Mouse (Mus musculus): ENCODE data around the gene Tdgf1. TPM values are rescaled to one million over a fixed set of nuclear protein-coding genes. Genes with fewer than 3 reads are reported as not detected.
A peak's percentile ranks its signal among the peaks of the same experiment; 100 is the strongest.

Tdgf1 gene
- not detected in 2 replicates for polyA plus RNA-seq (2014; fragmentation: Nextera tagmentation; extraction: Ambion mirVana)

DNA sequence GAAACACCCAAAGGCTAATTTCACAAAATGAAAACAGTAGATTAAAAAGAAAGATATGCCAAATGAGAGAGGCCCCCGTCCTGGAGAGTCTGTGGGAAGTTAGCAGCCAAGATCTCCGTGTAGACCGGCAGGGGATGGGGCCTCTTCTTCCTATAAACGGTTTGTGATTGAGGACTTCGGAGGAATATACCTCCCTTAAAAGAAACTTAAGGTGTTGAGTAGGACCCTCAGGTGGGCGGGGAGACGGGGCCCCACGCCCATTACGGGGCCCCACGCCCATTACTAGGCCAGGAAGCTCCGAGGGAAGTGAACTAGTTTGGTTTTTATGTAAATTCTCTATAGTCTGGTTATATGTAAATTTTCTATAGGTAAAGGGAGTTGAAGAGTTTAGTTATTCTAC lies at the start of gene Tdgf1:
Tdgf1 (minus strand) TSS at position 233 of the 400 bp plus-strand sequence.
- 14% methylated on average over 11 of the region's 11 CpGs for WGBS (ENCODE audit: insufficient replicate concordance)
- no peak within 1 kb of the TSS for H3K27ac ChIP-seq (ENCODE audit: low read depth, low read length)
- H3K36me3 ChIP-seq (ENCODE audit: control insufficient read depth, insufficient read depth, low read length), result no peaks in the 10 kb centered on the region
- peaks cover 13% of the 10 kb centered on the region for H3K27me3 ChIP-seq (ENCODE audit: control insufficient read depth, insufficient read depth, low read length)
- H3K9me3 ChIP-seq (replicated peaks; ENCODE audit: control insufficient read depth, low read length), result no peaks in the 10 kb centered on the region
- H3K4me2 ChIP-seq, result peak within 1 kb of the TSS; percentile 38
- no peak within 1 kb of the TSS for H3K9ac ChIP-seq (ENCODE audit: low read depth, low read length)
- no peak for ATAC-seq (replicated peaks; ENCODE audit: insufficient number of reproducible peaks, low FRiP score, low TSS enrichment)
- H3K4me1 ChIP-seq (ENCODE audit: control insufficient read depth, insufficient read depth, low read length), result peaks cover 19% of the 10 kb centered on the region
- no peak within 1 kb of the TSS for H3K4me3 ChIP-seq (ENCODE audit: low read depth, low read length)

DNA sequence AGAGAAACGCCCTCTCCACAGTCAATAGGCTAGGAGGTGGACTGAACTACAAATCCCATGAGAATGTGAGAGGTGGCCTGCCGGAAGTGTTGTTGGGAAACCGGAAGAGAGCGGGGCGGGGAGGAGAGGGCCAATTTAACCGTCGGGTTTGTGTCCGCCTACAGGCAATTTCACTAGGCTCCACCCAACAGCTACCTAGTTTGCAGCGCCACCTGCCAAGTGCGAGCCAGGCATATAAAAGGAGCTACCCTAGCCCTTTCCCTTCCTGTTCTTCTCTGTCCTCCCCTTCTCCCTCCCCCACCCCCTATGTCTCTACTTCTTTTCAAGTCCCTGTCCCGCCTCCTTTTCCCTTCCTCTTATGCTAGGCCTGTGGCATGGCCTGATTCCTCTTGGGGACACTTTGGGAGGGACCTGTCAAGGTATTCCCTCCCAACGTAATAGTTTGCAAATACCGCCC lies 48.8 kb upstream of the Tdgf1 start:
- H3K4me1 ChIP-seq (ENCODE audit: control insufficient read depth, insufficient read depth, low read length), result no peaks in the 10 kb centered on the region; the same call in 1 of the 2 replicates
- no peaks in the 10 kb centered on the region for H3K36me3 ChIP-seq (ENCODE audit: control insufficient read depth, insufficient read depth, low read length)
- H3K27ac ChIP-seq (ENCODE audit: low read depth, low read length), result peak overlapping the region; percentile 29; the same call in 1 of the 2 replicates
- H3K4me2 ChIP-seq, result peak overlapping the region; percentile 67
- H3K9ac ChIP-seq (ENCODE audit: low read depth, low read length), result peak overlapping the region; percentile 69
- 9% methylated on average over 13 of the region's 13 CpGs for WGBS (ENCODE audit: insufficient replicate concordance)
- H3K27me3 ChIP-seq (ENCODE audit: control insufficient read depth, insufficient read depth, low read length), result no peaks in the 10 kb centered on the region
- no peaks in the 10 kb centered on the region for H3K9me3 ChIP-seq (replicated peaks; ENCODE audit: control insufficient read depth, low read length)
- peak; percentile 81 for ATAC-seq (replicated peaks; ENCODE audit: insufficient number of reproducible peaks, low FRiP score, low TSS enrichment)
- peak overlapping the region; percentile 39 for H3K4me3 ChIP-seq (ENCODE audit: low read depth, low read length)

DNA sequence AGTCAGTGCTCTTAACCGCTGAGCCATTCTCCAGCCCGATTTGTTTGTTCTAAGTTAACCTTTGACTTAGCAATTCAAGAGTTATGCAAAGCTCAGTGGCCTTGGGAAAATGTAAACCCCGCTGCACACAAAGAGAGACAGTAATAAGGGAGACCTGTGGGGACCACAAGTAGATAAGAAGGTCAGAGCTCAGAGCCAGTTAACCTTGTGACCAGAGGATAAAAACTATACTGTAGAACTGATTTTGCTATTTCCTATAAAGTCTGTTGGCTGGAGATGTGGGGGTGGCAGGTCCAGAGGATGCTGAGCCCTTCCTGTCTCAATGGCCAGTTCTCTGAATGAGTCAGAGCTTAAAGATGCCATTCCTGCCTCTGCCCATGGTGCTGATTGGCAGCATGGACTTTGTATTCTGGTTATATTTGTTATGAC lies 47.3 kb upstream of the Tdgf1 start:
- ATAC-seq (replicated peaks; ENCODE audit: insufficient number of reproducible peaks, low FRiP score, low TSS enrichment), result no peak
- Histone ChIP-seq H3K4me3 (ENCODE audit: low read depth, low read length) (no peak overlapping the region), H3K9ac (ENCODE audit: low read depth, low read length) (no peak overlapping the region), H3K27me3 (ENCODE audit: control insufficient read depth, insufficient read depth, low read length) (no peaks in the 10 kb centered on the region), H3K4me2 (no peak overlapping the region), H3K9me3 (replicated peaks; ENCODE audit: control insufficient read depth, low read length) (no peaks in the 10 kb centered on the region), H3K4me1 (ENCODE audit: control insufficient read depth, insufficient read depth, low read length) (peaks cover 5% of the 10 kb centered on the region), H3K27ac (ENCODE audit: low read depth, low read length) (no peak overlapping the region), H3K36me3 (ENCODE audit: control insufficient read depth, insufficient read depth, low read length) (no peaks in the 10 kb centered on the region)
- WGBS (ENCODE audit: insufficient replicate concordance), result 33% methylated on average over 3 of the region's 3 CpGs

DNA sequence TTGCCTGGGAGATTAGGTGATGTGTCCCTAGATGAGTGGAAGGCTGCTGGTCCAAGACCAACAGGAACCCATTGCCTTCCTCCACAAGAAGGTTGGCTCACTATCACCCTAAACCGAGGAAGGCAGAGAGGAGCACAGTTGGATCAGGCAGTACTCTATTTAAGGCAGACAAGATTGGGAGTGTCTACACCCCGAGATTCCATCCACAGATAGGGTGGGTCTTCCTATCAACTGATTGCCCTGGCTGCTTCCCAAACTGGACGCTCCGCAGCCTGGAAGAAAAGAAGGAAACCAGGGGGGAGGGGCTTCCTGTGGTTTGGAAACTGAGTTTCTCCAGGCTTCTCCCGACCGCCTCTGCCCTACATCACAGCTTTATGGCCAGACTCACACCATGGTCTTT lies 44.2 kb upstream of the Tdgf1 start, which contains the start of gene Rtp3:
Rtp3 (minus strand) TSS at position 380 of the 400 bp plus-strand sequence.
- H3K27me3 ChIP-seq (ENCODE audit: control insufficient read depth, insufficient read depth, low read length), result no peaks in the 10 kb centered on the region
- 57% methylated on average over 6 of the region's 6 CpGs for WGBS (ENCODE audit: insufficient replicate concordance)
- H3K9ac ChIP-seq (ENCODE audit: low read depth, low read length), result no peak within 1 kb of the TSS
- no peak within 1 kb of the TSS for H3K27ac ChIP-seq (ENCODE audit: low read depth, low read length)
- no peak for ATAC-seq (replicated peaks; ENCODE audit: insufficient number of reproducible peaks, low FRiP score, low TSS enrichment)
- H3K4me2 ChIP-seq, result no peak within 1 kb of the TSS
- H3K4me3 ChIP-seq (ENCODE audit: low read depth, low read length), result no peak within 1 kb of the TSS
- H3K9me3 ChIP-seq (replicated peaks; ENCODE audit: control insufficient read depth, low read length), result no peaks in the 10 kb centered on the region
- peaks cover 5% of the 10 kb centered on the region for H3K4me1 ChIP-seq (ENCODE audit: control insufficient read depth, insufficient read depth, low read length)
- no peaks in the 10 kb centered on the region for H3K36me3 ChIP-seq (ENCODE audit: control insufficient read depth, insufficient read depth, low read length)

DNA sequence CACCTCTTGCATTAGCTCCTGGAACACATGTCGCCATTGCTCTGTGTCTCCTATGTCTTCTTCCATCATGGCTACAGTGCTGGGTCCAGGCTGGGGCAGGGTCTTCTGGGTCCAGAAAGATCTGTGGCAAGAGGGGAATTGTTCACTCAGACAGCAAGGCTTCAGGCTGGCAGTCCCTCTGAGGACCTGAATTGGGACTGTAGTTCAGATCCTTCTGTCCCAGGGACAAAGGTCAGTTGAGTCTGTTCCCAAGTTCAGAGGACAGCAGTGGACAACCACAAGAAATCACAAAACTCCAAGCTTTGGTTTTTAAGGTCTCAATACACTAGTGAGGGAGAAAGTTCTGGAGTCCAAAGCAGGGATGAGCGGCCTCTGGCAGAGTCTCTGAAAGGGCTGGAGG lies 43.6 kb upstream of the Tdgf1 start:
- 74% methylated on average over 2 of the region's 2 CpGs for WGBS (ENCODE audit: insufficient replicate concordance)
- no peak overlapping the region for H3K4me3 ChIP-seq (ENCODE audit: low read depth, low read length)
- H3K9ac ChIP-seq (ENCODE audit: low read depth, low read length), result no peak overlapping the region
- H3K27me3 ChIP-seq (ENCODE audit: control insufficient read depth, insufficient read depth, low read length), result no peaks in the 10 kb centered on the region
- no peak for ATAC-seq (replicated peaks; ENCODE audit: insufficient number of reproducible peaks, low FRiP score, low TSS enrichment)
- H3K36me3 ChIP-seq (ENCODE audit: control insufficient read depth, insufficient read depth, low read length), result no peaks in the 10 kb centered on the region
- no peak overlapping the region for H3K4me2 ChIP-seq
- no peaks in the 10 kb centered on the region for H3K9me3 ChIP-seq (replicated peaks; ENCODE audit: control insufficient read depth, low read length)
- H3K4me1 ChIP-seq (ENCODE audit: control insufficient read depth, insufficient read depth, low read length), result peaks cover 5% of the 10 kb centered on the region
- no peak overlapping the region for H3K27ac ChIP-seq (ENCODE audit: low read depth, low read length)

DNA sequence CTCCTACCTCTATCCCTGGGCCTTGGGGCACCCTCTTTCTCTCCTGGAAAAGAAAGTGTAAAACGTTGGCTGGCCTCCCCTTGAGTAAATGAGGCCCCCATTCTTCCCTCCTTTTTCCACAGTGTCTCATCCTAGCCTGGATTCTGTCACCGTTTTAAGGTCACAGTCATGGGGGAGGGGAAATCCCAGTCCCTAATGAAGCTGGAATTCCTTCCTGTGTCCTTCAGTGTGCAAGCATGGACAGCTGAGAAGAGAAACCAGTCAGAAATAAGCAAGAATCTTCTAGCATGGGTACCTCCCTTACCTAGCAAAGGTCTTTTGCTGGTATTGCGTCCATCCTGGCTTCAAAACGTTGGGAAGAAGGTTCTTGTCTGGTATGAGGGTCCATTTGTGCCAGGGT lies 43.2 kb upstream of the Tdgf1 start:
- H3K9ac ChIP-seq (ENCODE audit: low read depth, low read length), result no peak overlapping the region
- H3K9me3 ChIP-seq (replicated peaks; ENCODE audit: control insufficient read depth, low read length), result no peaks in the 10 kb centered on the region
- no peaks in the 10 kb centered on the region for H3K27me3 ChIP-seq (ENCODE audit: control insufficient read depth, insufficient read depth, low read length)
- WGBS (ENCODE audit: insufficient replicate concordance), result 56% methylated on average over 4 of the region's 4 CpGs
- no peak for ATAC-seq (replicated peaks; ENCODE audit: insufficient number of reproducible peaks, low FRiP score, low TSS enrichment)
- H3K36me3 ChIP-seq (ENCODE audit: control insufficient read depth, insufficient read depth, low read length), result no peaks in the 10 kb centered on the region
- H3K27ac ChIP-seq (ENCODE audit: low read depth, low read length), result no peak overlapping the region
- H3K4me2 ChIP-seq, result no peak overlapping the region
- H3K4me3 ChIP-seq (ENCODE audit: low read depth, low read length), result no peak overlapping the region
- peaks cover 5% of the 10 kb centered on the region for H3K4me1 ChIP-seq (ENCODE audit: control insufficient read depth, insufficient read depth, low read length)

DNA sequence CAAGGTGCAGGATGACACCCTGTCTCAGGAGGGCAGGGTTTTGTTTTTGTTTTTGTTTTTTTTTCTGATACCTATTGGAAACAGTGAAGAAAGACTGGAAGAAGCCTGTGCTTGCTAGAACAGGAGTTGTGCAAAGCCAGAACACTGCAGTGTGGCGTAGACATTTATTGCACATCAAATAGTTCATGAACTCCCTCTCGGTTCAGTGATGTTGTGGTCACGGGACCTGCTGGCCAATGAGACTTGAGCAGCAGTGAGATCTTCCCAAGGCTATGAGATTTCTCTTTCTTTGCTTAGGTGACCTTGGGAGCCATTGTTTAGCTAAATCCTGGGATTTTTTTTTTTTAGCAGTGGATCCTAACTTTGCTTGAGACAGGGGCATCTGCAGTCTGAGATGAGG lies 42.1 kb upstream of the Tdgf1 start:
- WGBS (ENCODE audit: insufficient replicate concordance), result 73% methylated on average over 3 of the region's 3 CpGs
- Histone ChIP-seq H3K27me3 (ENCODE audit: control insufficient read depth, insufficient read depth, low read length) (no peaks in the 10 kb centered on the region), H3K36me3 (ENCODE audit: control insufficient read depth, insufficient read depth, low read length) (no peaks in the 10 kb centered on the region), H3K27ac (ENCODE audit: low read depth, low read length) (no peak overlapping the region), H3K4me3 (ENCODE audit: low read depth, low read length) (no peak overlapping the region), H3K4me1 (ENCODE audit: control insufficient read depth, insufficient read depth, low read length) (peaks cover 5% of the 10 kb centered on the region; the same call in 1 of the 2 replicates), H3K9ac (ENCODE audit: low read depth, low read length) (no peak overlapping the region), H3K4me2 (no peak overlapping the region), H3K9me3 (replicated peaks; ENCODE audit: control insufficient read depth, low read length) (no peaks in the 10 kb centered on the region)
- no peak for ATAC-seq (replicated peaks; ENCODE audit: insufficient number of reproducible peaks, low FRiP score, low TSS enrichment)

DNA sequence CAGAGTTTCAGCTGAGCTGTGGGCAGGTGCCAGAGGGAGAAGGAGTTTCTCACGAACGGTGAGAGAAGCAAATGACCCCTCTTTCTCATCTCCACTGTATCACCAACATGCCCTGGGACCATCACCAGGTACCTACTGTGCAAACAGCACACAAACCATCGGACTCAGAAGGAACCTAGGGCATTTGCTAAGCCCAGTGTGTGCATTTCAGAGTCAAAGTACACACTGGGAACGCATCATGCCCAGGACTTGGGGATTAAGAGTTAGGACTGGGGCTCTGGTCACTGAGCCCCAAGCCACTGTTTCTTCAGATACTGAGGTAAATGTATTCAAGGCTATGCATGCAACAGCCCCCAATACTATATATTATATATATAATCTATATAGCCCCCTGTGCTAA lies 41.4 kb upstream of the Tdgf1 start:
- no peak overlapping the region for H3K4me3 ChIP-seq (ENCODE audit: low read depth, low read length)
- no peak for ATAC-seq (replicated peaks; ENCODE audit: insufficient number of reproducible peaks, low FRiP score, low TSS enrichment)
- H3K36me3 ChIP-seq (ENCODE audit: control insufficient read depth, insufficient read depth, low read length), result no peaks in the 10 kb centered on the region
- 68% methylated on average over 4 of the region's 4 CpGs for WGBS (ENCODE audit: insufficient replicate concordance)
- no peak overlapping the region for H3K4me2 ChIP-seq
- H3K9ac ChIP-seq (ENCODE audit: low read depth, low read length), result no peak overlapping the region
- H3K9me3 ChIP-seq (replicated peaks; ENCODE audit: control insufficient read depth, low read length), result no peaks in the 10 kb centered on the region
- H3K27ac ChIP-seq (ENCODE audit: low read depth, low read length), result no peak overlapping the region
- H3K27me3 ChIP-seq (ENCODE audit: control insufficient read depth, insufficient read depth, low read length), result no peaks in the 10 kb centered on the region
- peaks cover 5% of the 10 kb centered on the region; the same call in 1 of the 2 replicates for H3K4me1 ChIP-seq (ENCODE audit: control insufficient read depth, insufficient read depth, low read length)

DNA sequence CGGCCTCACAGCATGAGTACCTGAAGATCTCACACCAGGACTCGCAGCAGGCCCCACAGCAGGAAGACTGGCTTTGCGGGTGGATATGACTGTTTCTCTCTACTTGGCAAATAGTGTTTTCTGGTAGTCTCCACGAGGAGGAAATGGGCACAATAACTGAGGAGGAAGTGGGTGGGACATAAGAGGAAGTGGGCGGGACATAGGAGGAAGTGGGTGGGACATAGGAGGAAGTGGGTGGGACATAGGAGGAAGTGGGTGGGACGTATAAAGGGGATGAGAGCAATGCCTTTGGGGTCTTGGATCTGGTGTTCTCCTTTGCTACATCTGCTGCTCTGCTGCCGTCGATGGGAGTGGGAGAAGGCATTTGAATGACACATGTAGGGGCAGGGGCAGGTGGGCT lies 40.0 kb upstream of the Tdgf1 start:
- ATAC-seq (replicated peaks; ENCODE audit: insufficient number of reproducible peaks, low FRiP score, low TSS enrichment), result no peak
- no peak overlapping the region for H3K9ac ChIP-seq (ENCODE audit: low read depth, low read length)
- 83% methylated on average over 8 of the region's 8 CpGs for WGBS (ENCODE audit: insufficient replicate concordance)

More for the DNA sequence above, 40.0 kb upstream of the Tdgf1 start:
- H3K9me3 ChIP-seq (replicated peaks; ENCODE audit: control insufficient read depth, low read length), result no peaks in the 10 kb centered on the region
- H3K27ac ChIP-seq (ENCODE audit: low read depth, low read length), result no peak overlapping the region
- H3K4me2 ChIP-seq, result no peak overlapping the region
- no peaks in the 10 kb centered on the region for H3K36me3 ChIP-seq (ENCODE audit: control insufficient read depth, insufficient read depth, low read length)
- no peak overlapping the region for H3K4me3 ChIP-seq (ENCODE audit: low read depth, low read length)
- H3K4me1 ChIP-seq (ENCODE audit: control insufficient read depth, insufficient read depth, low read length), result peaks cover 5% of the 10 kb centered on the region; the same call in 1 of the 2 replicates
- H3K27me3 ChIP-seq (ENCODE audit: control insufficient read depth, insufficient read depth, low read length), result no peaks in the 10 kb centered on the region

All from heart, embryonic 11.5 days (tissue).